Mouse (Mus musculus): ENCODE measurements around the gene Srsf11. TPM values are rescaled to one million over a fixed set of nuclear protein-coding genes. Genes with fewer than 3 reads are reported as not detected.

The Srsf11 gene
- polyA plus RNA-seq, 1 experiment: 267 TPM

- TF ChIP-seq CTCF (IDR thresholded peaks at IDR 0.05; ENCODE audit: borderline replicate concordance, insufficient read depth, low read length) (no peak), POLR2A (IDR thresholded peaks at IDR 0.05; ENCODE audit: low read depth, low read length) (no peak)
Observed at GRCm38 (mm10) chr3:158060621-158061291, 24.3 kb upstream of the Srsf11 start.

GRCm38 (mm10) chr3:158049508-158049907, 13.1 kb upstream of the Srsf11 start:
- no peaks in the 10 kb centered on the region for H3K4me1 ChIP-seq (ENCODE audit: control insufficient read depth, insufficient read depth, low read length)
- no peak for TF ChIP-seq POLR2A (IDR thresholded peaks at IDR 0.05; ENCODE audit: low read depth, low read length)
- no peak for TF ChIP-seq CTCF (IDR thresholded peaks at IDR 0.05; ENCODE audit: borderline replicate concordance, insufficient read depth, low read length)
- H3K4me3 ChIP-seq (ENCODE audit: insufficient read depth, low read length): no peak overlapping the region

More at GRCm38 (mm10) chr3:158060621-158061291, 24.3 kb upstream of the Srsf11 start:
- no peak overlapping the region for H3K4me3 ChIP-seq (ENCODE audit: insufficient read depth, low read length)
- no peaks in the 10 kb centered on the region for H3K4me1 ChIP-seq (ENCODE audit: control insufficient read depth, insufficient read depth, low read length)
- no peak overlapping the region for H3K27ac ChIP-seq (ENCODE audit: insufficient read depth, low read length)

GRCm38 (mm10) chr3:158040755-158041154, 4.3 kb upstream of the Srsf11 start:
- Histone ChIP-seq H3K27ac (ENCODE audit: insufficient read depth, low read length) (no peak overlapping the region), H3K4me3 (ENCODE audit: insufficient read depth, low read length) (no peak overlapping the region)
- TF ChIP-seq CTCF (IDR thresholded peaks at IDR 0.05; ENCODE audit: borderline replicate concordance, insufficient read depth, low read length) (no peak), POLR2A (IDR thresholded peaks at IDR 0.05; ENCODE audit: low read depth, low read length) (no peak)

More at GRCm38 (mm10) chr3:158049508-158049907, 13.1 kb upstream of the Srsf11 start:
- no peak overlapping the region for H3K27ac ChIP-seq (ENCODE audit: insufficient read depth, low read length)

DNA sequence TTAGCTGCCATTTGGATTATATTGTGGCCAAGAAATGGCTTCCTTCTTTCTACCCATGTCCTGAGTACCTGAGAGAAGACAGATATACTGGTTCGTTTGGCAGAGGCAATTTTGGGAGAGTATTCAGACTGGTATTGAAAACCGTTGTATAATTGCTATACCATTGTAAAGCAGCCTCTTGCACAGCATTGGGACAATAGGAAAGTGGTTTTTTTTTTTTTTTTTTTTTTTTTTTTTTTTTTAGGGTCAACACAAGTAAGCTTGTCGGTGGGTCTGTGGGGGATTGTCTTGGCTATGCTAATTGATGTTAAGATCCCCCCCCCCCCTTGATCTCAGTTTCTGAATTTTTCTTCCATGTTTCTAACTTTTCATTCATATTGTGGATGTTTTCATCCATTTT, 1.7 kb upstream of the Srsf11 start:
- Histone ChIP-seq H3K27ac (ENCODE audit: insufficient read depth, low read length) (no peak overlapping the region), H3K4me3 (ENCODE audit: insufficient read depth, low read length) (no peak overlapping the region), H3K4me1 (ENCODE audit: control insufficient read depth, insufficient read depth, low read length) (no peaks in the 10 kb centered on the region)
- TF ChIP-seq POLR2A (IDR thresholded peaks at IDR 0.05; ENCODE audit: low read depth, low read length) (no peak), CTCF (IDR thresholded peaks at IDR 0.05; ENCODE audit: borderline replicate concordance, insufficient read depth, low read length) (no peak)

More at GRCm38 (mm10) chr3:158040755-158041154, 4.3 kb upstream of the Srsf11 start:
- no peaks in the 10 kb centered on the region for H3K4me1 ChIP-seq (ENCODE audit: control insufficient read depth, insufficient read depth, low read length)

- peak overlapping the region; percentile 98 for H3K4me3 ChIP-seq (ENCODE audit: insufficient read depth, low read length)
- TF ChIP-seq POLR2A (IDR thresholded peaks at IDR 0.05; ENCODE audit: low read depth, low read length): no peak
- H3K27ac ChIP-seq (ENCODE audit: insufficient read depth, low read length): peak overlapping the region; percentile 69
- no peaks in the 10 kb centered on the region for H3K4me1 ChIP-seq (ENCODE audit: control insufficient read depth, insufficient read depth, low read length)
Observed at GRCm38 (mm10) chr3:158035866-158036265, 573 bp downstream of the Srsf11 start.

DNA sequence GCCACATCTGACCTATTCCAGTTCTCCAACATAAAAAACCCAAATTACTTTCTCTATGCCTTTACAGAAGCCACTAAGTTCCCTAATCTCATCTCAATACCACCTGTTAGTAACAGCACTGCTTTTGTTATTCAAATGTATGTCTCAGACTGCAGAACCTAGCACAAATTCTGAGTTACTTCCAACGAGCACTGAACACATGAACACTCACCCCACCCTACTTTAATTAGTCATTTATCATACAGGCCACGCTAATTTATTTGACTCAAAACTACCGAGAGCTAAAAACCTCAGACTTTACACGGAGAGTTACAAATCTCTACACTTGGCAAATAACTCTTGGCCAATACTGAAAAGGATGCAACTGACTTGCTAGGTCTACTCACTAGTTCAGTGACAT, 4.3 kb downstream of the Srsf11 start:
- Histone ChIP-seq H3K4me3 (ENCODE audit: insufficient read depth, low read length) (peak overlapping the region; percentile 87), H3K4me1 (ENCODE audit: control insufficient read depth, insufficient read depth, low read length) (no peaks in the 10 kb centered on the region), H3K27ac (ENCODE audit: insufficient read depth, low read length) (peak overlapping the region; percentile 53; the same call in 1 of the 2 replicates)
- no peak for TF ChIP-seq POLR2A (IDR thresholded peaks at IDR 0.05; ENCODE audit: low read depth, low read length)
- TF ChIP-seq CTCF (IDR thresholded peaks at IDR 0.05; ENCODE audit: borderline replicate concordance, insufficient read depth, low read length): no peak

- peak; percentile 75 for TF ChIP-seq POLR2A (IDR thresholded peaks at IDR 0.05; ENCODE audit: low read depth, low read length)
- no peak for TF ChIP-seq CTCF (IDR thresholded peaks at IDR 0.05; ENCODE audit: borderline replicate concordance, insufficient read depth, low read length)
Observed at GRCm38 (mm10) chr3:158031371-158031925, 5.0 kb downstream of the Srsf11 start.

DNA sequence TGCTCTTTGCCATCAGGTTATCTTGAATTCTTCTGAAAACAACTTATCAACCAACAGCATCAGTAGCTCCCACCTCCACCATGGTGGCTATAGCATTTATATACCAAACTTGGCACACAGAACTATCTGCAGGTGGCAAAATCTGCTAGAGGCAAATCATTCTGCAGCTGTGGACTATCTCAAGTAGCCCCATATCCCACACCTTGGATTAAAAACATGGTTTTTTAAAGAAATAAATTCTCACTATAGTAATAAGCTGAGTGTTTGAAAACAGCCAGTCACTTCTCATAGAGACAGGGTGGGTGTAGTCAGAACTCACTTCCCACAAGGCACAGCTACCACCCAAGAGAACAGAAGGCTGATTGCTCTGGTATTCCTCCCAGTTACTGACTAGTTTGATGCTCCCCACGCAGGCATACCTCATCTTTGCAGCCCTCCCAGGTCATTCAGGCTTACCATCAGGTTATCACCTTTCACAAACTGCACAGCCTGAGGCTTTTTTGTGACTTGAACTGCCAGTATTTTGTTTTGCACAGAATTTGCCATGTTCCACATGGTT, 26.6 kb downstream of the Srsf11 start:
- Histone ChIP-seq H3K4me3 (ENCODE audit: insufficient read depth, low read length) (no peak overlapping the region), H3K27ac (ENCODE audit: insufficient read depth, low read length) (no peak overlapping the region), H3K4me1 (ENCODE audit: control insufficient read depth, insufficient read depth, low read length) (no peaks in the 10 kb centered on the region)
- TF ChIP-seq POLR2A (IDR thresholded peaks at IDR 0.05; ENCODE audit: low read depth, low read length) (no peak), CTCF (IDR thresholded peaks at IDR 0.05; ENCODE audit: borderline replicate concordance, insufficient read depth, low read length) (no peak)

More at GRCm38 (mm10) chr3:158031371-158031925, 5.0 kb downstream of the Srsf11 start:
- Histone ChIP-seq H3K4me1 (ENCODE audit: control insufficient read depth, insufficient read depth, low read length) (no peaks in the 10 kb centered on the region), H3K27ac (ENCODE audit: insufficient read depth, low read length) (peak overlapping the region; percentile 88), H3K4me3 (ENCODE audit: insufficient read depth, low read length) (peak overlapping the region; percentile 87)

GRCm38 (mm10) chr3:158008647-158009046, 27.8 kb downstream of the Srsf11 start:
- TF ChIP-seq POLR2A (IDR thresholded peaks at IDR 0.05; ENCODE audit: low read depth, low read length): no peak
- TF ChIP-seq CTCF (IDR thresholded peaks at IDR 0.05; ENCODE audit: borderline replicate concordance, insufficient read depth, low read length): no peak
- no peak overlapping the region for H3K4me3 ChIP-seq (ENCODE audit: insufficient read depth, low read length)
- H3K27ac ChIP-seq (ENCODE audit: insufficient read depth, low read length): no peak overlapping the region
- H3K4me1 ChIP-seq (ENCODE audit: control insufficient read depth, insufficient read depth, low read length): no peaks in the 10 kb centered on the region

Measured in embryonic fibroblast, embryonic 13.5 days (primary cell).